Mouse (Mus musculus) embryonic facial prominence, embryonic 10.5 days (tissue): ENCODE results near the gene Trappc3. TPM values are rescaled to one million over a fixed set of nuclear protein-coding genes. Genes with fewer than 3 reads are reported as not detected.

Experiments
- DNase-seq: peaks from one replicate; pipeline ENCODE4 v3.0.0-alpha.2; 2017; ENCODE audit warnings: low spot score
- H3K27ac ChIP-seq: fragments of 300-500 bp; sonication (generic); replicated peaks from 2 replicates; pipeline ENCODE4 v1.5.1; 2016; ENCODE audit warnings: mild to moderate bottlenecking
- H3K27me3 ChIP-seq: fragments of 300-500 bp; sonication (generic); replicated peaks from 2 replicates; pipeline ENCODE4 v1.6.1; 2016; ENCODE audit warnings: low read depth, mild to moderate bottlenecking; ENCODE audit not compliant: poor library complexity, severe bottlenecking
- H3K36me3 ChIP-seq: fragments of 300-500 bp; sonication (generic); replicated peaks from 2 replicates; pipeline ENCODE4 v1.6.1; 2016; ENCODE audit warnings: mild to moderate bottlenecking, moderate library complexity
- H3K4me1 ChIP-seq: fragments of 300-500 bp; sonication (generic); 2 replicates; pipeline ENCODE4 v1.6.1; 2016
- H3K4me3 ChIP-seq: fragments of 300-500 bp; sonication (generic); 2 replicates; pipeline ENCODE4 v1.5.1; 2016; ENCODE audit warnings: mild to moderate bottlenecking, moderate library complexity
- H3K9me3 ChIP-seq: fragments of 300-500 bp; sonication (generic); 2 replicates; pipeline ENCODE4 v1.6.1; 2016; ENCODE audit warnings: mild to moderate bottlenecking
- WGBS: fragments of 180-500 bp; shearing (Covaris S2); methylation state at CpG from one replicate; pipeline ENCODE4 v1.1.7; 2016; 5-methylcytosine and 5-hydroxymethylcytosine counted together
- polyA plus RNA-seq: library from polyadenylated mRNA; unstranded; fragments of >200 nt; fragmentation: Nextera tagmentation; extraction: Ambion mirVana; gene quantifications from 2 replicates; pipeline ENCODE4 v1.2.1, GENCODE M21; 2016

Trappc3 gene
- polyA plus RNA-seq, 1 experiment from 2014 or later = 92.3 TPM

- peak overlapping the region; percentile 11; the same call in 1 of the 2 replicates for H3K27ac ChIP-seq
- H3K27me3 ChIP-seq = peaks cover 72% of the 10 kb centered on the region
- no peak for DNase-seq
- H3K9me3 ChIP-seq = 0 out of 2 replicates have a peak, but pooled peaks cover under 1% of the 10 kb centered on the region
- H3K4me1 ChIP-seq = peaks cover 53% of the 10 kb centered on the region
- 23% methylated on average over 13 of the region's 13 CpGs for WGBS
- H3K36me3 ChIP-seq = no peaks in the 10 kb centered on the region
- no peak overlapping the region for H3K4me3 ChIP-seq
Observed at GRCm38 (mm10) chr4:126291196-126291595, 29.1 kb downstream of the Trappc3 start.

GRCm38 (mm10) chr4:126295152-126295551 is 33.0 kb downstream of the Trappc3 start:
- H3K4me1 ChIP-seq = peaks cover 47% of the 10 kb centered on the region
- 0 out of 2 replicates have a peak, but pooled peaks cover 5% of the 10 kb centered on the region for H3K36me3 ChIP-seq
- no peak overlapping the region for H3K4me3 ChIP-seq
- WGBS = 65% methylated on average over 6 of the region's 6 CpGs
- 0 out of 2 replicates have a peak overlapping the region, but pooled peaks have one; percentile 12 for H3K27ac ChIP-seq
- no peak for DNase-seq
- peaks cover 73% of the 10 kb centered on the region for H3K27me3 ChIP-seq
- no peaks in the 10 kb centered on the region for H3K9me3 ChIP-seq

- 0 out of 2 replicates have a peak, but pooled peaks cover 5% of the 10 kb centered on the region for H3K36me3 ChIP-seq
- DNase-seq = no peak
- 39% methylated on average over 4 of the region's 4 CpGs for WGBS
- H3K4me1 ChIP-seq = peaks cover 48% of the 10 kb centered on the region
- H3K9me3 ChIP-seq = no peaks in the 10 kb centered on the region
- H3K4me3 ChIP-seq = peak overlapping the region; percentile 54; the same call in 1 of the 2 replicates
- H3K27me3 ChIP-seq = peaks cover 73% of the 10 kb centered on the region
- H3K27ac ChIP-seq = no peak overlapping the region
Observed at GRCm38 (mm10) chr4:126295937-126296336, 33.8 kb downstream of the Trappc3 start.

GRCm38 (mm10) chr4:126296617-126297101 is 34.5 kb downstream of the Trappc3 start:
- 1% methylated on average over 34 of the region's 34 CpGs for WGBS
- Histone ChIP-seq H3K9me3 (no peaks in the 10 kb centered on the region), H3K36me3 (0 out of 2 replicates have a peak, but pooled peaks cover 5% of the 10 kb centered on the region), H3K27me3 (peaks cover 76% of the 10 kb centered on the region), H3K4me3 (peak overlapping the region; percentile 54), H3K27ac (peak overlapping the region; percentile 81), H3K4me1 (peaks cover 49% of the 10 kb centered on the region)
- peak; percentile 81 for DNase-seq

- Histone ChIP-seq H3K27ac (peak overlapping the region; percentile 83), H3K27me3 (peaks cover 85% of the 10 kb centered on the region)
- peak; percentile 82 for DNase-seq
Observed at GRCm38 (mm10) chr4:126300916-126301583, 38.9 kb downstream of the Trappc3 start.

GRCm38 (mm10) chr4:126301584-126302309 is 39.6 kb downstream of the Trappc3 start:
- peak overlapping the region; percentile 83 for H3K27ac ChIP-seq
- H3K36me3 ChIP-seq = 0 out of 2 replicates have a peak, but pooled peaks cover 5% of the 10 kb centered on the region
- H3K27me3 ChIP-seq = peaks cover 78% of the 10 kb centered on the region
- peak overlapping the region; percentile 59 for H3K4me3 ChIP-seq
- H3K4me1 ChIP-seq = peaks cover 52% of the 10 kb centered on the region
- WGBS = 3% methylated on average over 27 of the region's 27 CpGs
- H3K9me3 ChIP-seq = peaks cover 4% of the 10 kb centered on the region; the same call in 1 of the 2 replicates
- DNase-seq = peak; percentile 60

More at GRCm38 (mm10) chr4:126300916-126301583, 38.9 kb downstream of the Trappc3 start:
- under 1% methylated on average over 50 of the region's 50 CpGs for WGBS
- H3K4me1 ChIP-seq = peaks cover 57% of the 10 kb centered on the region
- H3K9me3 ChIP-seq = peaks cover 2% of the 10 kb centered on the region; the same call in 1 of the 2 replicates
- H3K4me3 ChIP-seq = peak overlapping the region; percentile 59
- H3K36me3 ChIP-seq = 0 out of 2 replicates have a peak, but pooled peaks cover 5% of the 10 kb centered on the region

- peaks cover 4% of the 10 kb centered on the region; the same call in 1 of the 2 replicates for H3K9me3 ChIP-seq
- H3K27ac ChIP-seq = no peak overlapping the region
- 59% methylated on average over 4 of the region's 4 CpGs for WGBS
- peaks cover 61% of the 10 kb centered on the region for H3K27me3 ChIP-seq
- DNase-seq = no peak
- H3K4me3 ChIP-seq = no peak overlapping the region
- no peaks in the 10 kb centered on the region for H3K36me3 ChIP-seq
- H3K4me1 ChIP-seq = peaks cover 43% of the 10 kb centered on the region
Observed at GRCm38 (mm10) chr4:126303877-126304276, 41.8 kb downstream of the Trappc3 start.

GRCm38 (mm10) chr4:126305428-126305827 is 43.3 kb downstream of the Trappc3 start:
- peaks cover 4% of the 10 kb centered on the region; the same call in 1 of the 2 replicates for H3K9me3 ChIP-seq
- no peak overlapping the region for H3K4me3 ChIP-seq
- H3K4me1 ChIP-seq = peaks cover 43% of the 10 kb centered on the region
- H3K27me3 ChIP-seq = peaks cover 46% of the 10 kb centered on the region
- H3K27ac ChIP-seq = no peak overlapping the region
- 92% methylated on average over 1 of the region's 1 CpGs for WGBS
- H3K36me3 ChIP-seq = no peaks in the 10 kb centered on the region
- no peak for DNase-seq

GRCm38 (mm10) chr4:126306058-126306457 is 43.9 kb downstream of the Trappc3 start:
- Histone ChIP-seq H3K4me3 (no peak overlapping the region), H3K27me3 (peaks cover 39% of the 10 kb centered on the region), H3K36me3 (no peaks in the 10 kb centered on the region), H3K27ac (no peak overlapping the region), H3K4me1 (peaks cover 37% of the 10 kb centered on the region), H3K9me3 (peaks cover 4% of the 10 kb centered on the region; the same call in 1 of the 2 replicates)
- no peak for DNase-seq
- 91% methylated on average over 6 of the region's 6 CpGs for WGBS

GRCm38 (mm10) chr4:126306827-126307226 is 44.7 kb downstream of the Trappc3 start:
- Histone ChIP-seq H3K9me3 (peaks cover 4% of the 10 kb centered on the region; the same call in 1 of the 2 replicates), H3K4me3 (no peak overlapping the region), H3K4me1 (peaks cover 29% of the 10 kb centered on the region), H3K27me3 (peaks cover 32% of the 10 kb centered on the region), H3K36me3 (no peaks in the 10 kb centered on the region), H3K27ac (no peak overlapping the region)
- WGBS = 7% methylated on average over 2 of the region's 2 CpGs
- DNase-seq = no peak

GRCm38 (mm10) chr4:126309211-126309921 is 47.2 kb downstream of the Trappc3 start:
- Histone ChIP-seq H3K27ac (peak overlapping the region; percentile 41), H3K4me1 (peaks cover 37% of the 10 kb centered on the region), H3K4me3 (peak overlapping the region; percentile 50), H3K9me3 (peaks cover 4% of the 10 kb centered on the region; the same call in 1 of the 2 replicates), H3K27me3 (0 out of 2 replicates have a peak, but pooled peaks cover 6% of the 10 kb centered on the region), H3K36me3 (no peaks in the 10 kb centered on the region)
- peak; percentile 77 for DNase-seq
- WGBS = 16% methylated on average over 20 of the region's 20 CpGs

GRCm38 (mm10) chr4:126309922-126310309 is 47.8 kb downstream of the Trappc3 start:
- H3K4me1 ChIP-seq = peaks cover 42% of the 10 kb centered on the region
- 0% methylated on average over 7 of the region's 7 CpGs for WGBS
- peak overlapping the region; percentile 50 for H3K4me3 ChIP-seq
- peaks cover 4% of the 10 kb centered on the region; the same call in 1 of the 2 replicates for H3K9me3 ChIP-seq
- peak overlapping the region; percentile 41 for H3K27ac ChIP-seq
- peak; percentile 96 for DNase-seq
- 0 out of 2 replicates have a peak, but pooled peaks cover 4% of the 10 kb centered on the region for H3K27me3 ChIP-seq
- peaks cover 4% of the 10 kb centered on the region for H3K36me3 ChIP-seq
